ENCODE assay signal across 29 mouse cellular contexts in the genomic region with DNA sequence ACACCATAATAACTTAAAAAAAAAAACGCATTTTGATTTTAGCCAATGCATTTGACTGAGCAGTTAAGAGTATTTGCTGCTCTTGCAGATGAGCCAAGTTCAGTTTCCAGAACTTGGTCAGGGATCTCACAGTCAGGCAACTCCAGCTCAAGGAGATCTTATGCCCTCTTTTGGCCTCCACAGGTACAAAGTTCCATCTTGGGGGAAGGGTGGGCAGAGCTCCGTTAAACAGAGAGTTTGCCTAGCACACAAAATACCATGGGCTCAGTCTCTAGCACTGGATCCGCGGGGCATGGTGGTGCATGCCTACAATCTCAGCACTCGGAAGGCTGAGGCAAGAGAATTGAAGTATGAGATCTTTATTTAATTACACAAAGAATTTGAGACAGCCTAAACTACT. TPM values are rescaled to one million over a fixed set of nuclear protein-coding genes. Genes with fewer than 3 reads are reported as not detected.
DNase-seq lines count a peak whose midpoint lies in the region; ATAC-seq and TF ChIP-seq lines count a peak whose summit lies in the region.
"Had no signal": no experiment of that assay in that cellular context is flagged by ENCODE, and none has a peak within 500 bp of the region (broad histone marks: within the 10 kb centered on the region; RNA-seq: fewer than 3 reads in every experiment).

No protein-coding gene starts in this region.

- DNase-seq in kidney, adult 2 months: peak; percentile 89
- peak; percentile 87 for DNase-seq in kidney, adult 9 months
- DNase-seq in kidney, postnatal 25 days: peak; percentile 66 to 81
- no peak for DNase-seq in frontal cortex, postnatal 25 days (ENCODE audit: low spot score in 2 of 2)
- no peak for DNase-seq in urinary bladder, postnatal 14 days (ENCODE audit: low spot score)
- DNase-seq: adrenal gland, adult 8-10 months; adrenal gland, postnatal 25 days; cerebellum, adult 11-12 months; cerebellum, adult 8-10 months; cerebellum, postnatal 10 days; cerebellum, postnatal 36 days; embryo, embryonic 11 days; gastrocnemius, postnatal 10 days; gastrocnemius, postnatal 36 days; heart, adult 2 months; heart, postnatal 14 days; heart, postnatal 4 days had no signal

- no peak overlapping the region for H3K4me3 ChIP-seq in kidney, adult 2 months (ENCODE audit: insufficient read depth, low read depth, low read length)
- no peak overlapping the region for H3K4me3 ChIP-seq in kidney, embryonic 15.5 days (replicated peaks)
- H3K4me3 ChIP-seq: embryonic facial prominence, embryonic 10.5 days; embryonic facial prominence, embryonic 13.5 days; erythroblast, embryonic 14.5 days; forebrain, embryonic 12.5 days; forebrain, embryonic 15.5 days; heart, adult 2 months; heart, embryonic 10.5 days; heart, embryonic 13.5 days had no signal

- H3K9ac ChIP-seq in kidney, embryonic 15.5 days: no peak overlapping the region
- H3K9ac ChIP-seq: embryonic facial prominence, embryonic 13.5 days; forebrain, embryonic 12.5 days; forebrain, embryonic 15.5 days; heart, embryonic 13.5 days; hindbrain, embryonic 14.5 days had no signal

- no peaks in the 10 kb centered on the region for H3K27me3 ChIP-seq in kidney, adult 2 months (replicated peaks; ENCODE audit: control insufficient read depth, insufficient read depth, low read length)
- H3K27me3 ChIP-seq in kidney, embryonic 15.5 days: no peaks in the 10 kb centered on the region
- H3K27me3 ChIP-seq: embryonic facial prominence, embryonic 13.5 days; forebrain, embryonic 12.5 days; forebrain, embryonic 15.5 days; heart, embryonic 13.5 days had no signal

- H3K27ac ChIP-seq in kidney, adult 2 months (ENCODE audit: insufficient read depth, low read depth, low read length): peak overlapping the region; percentile 85
- H3K27ac ChIP-seq in kidney, embryonic 15.5 days: no peak overlapping the region
- H3K27ac ChIP-seq: embryonic facial prominence, embryonic 10.5 days; embryonic facial prominence, embryonic 13.5 days; forebrain, embryonic 12.5 days; forebrain, embryonic 15.5 days; heart, adult 2 months; heart, embryonic 10.5 days; hindbrain, embryonic 14.5 days; hindbrain, postnatal 0 days had no signal

- WGBS in kidney, adult 2 months: 57% methylated on average over 5 of the region's 5 CpGs
- WGBS in kidney, embryonic 15.5 days: 82% methylated on average over 5 of the region's 5 CpGs

- TF ChIP-seq POLR2A in kidney, adult 2 months (IDR thresholded peaks at IDR 0.05; ENCODE audit: low read depth, low read length): peak; percentile 14

- H3K4me1 ChIP-seq in kidney, adult 2 months (ENCODE audit: control insufficient read depth, insufficient read depth, low read length): peaks cover 35% of the 10 kb centered on the region
- H3K4me1 ChIP-seq in kidney, embryonic 15.5 days: no peaks in the 10 kb centered on the region
- H3K4me1 ChIP-seq: embryonic facial prominence, embryonic 13.5 days; forebrain, embryonic 12.5 days; forebrain, embryonic 15.5 days had no signal

- no peak for TF ChIP-seq CTCF in kidney, adult 2 months (conservative IDR thresholded peaks at IDR 0.05; ENCODE audit: insufficient read depth, insufficient read length, low read depth, low read length)

- no peaks in the 10 kb centered on the region for H3K36me3 ChIP-seq in kidney, adult 2 months (ENCODE audit: control insufficient read depth, insufficient read depth, low read length)
- no peaks in the 10 kb centered on the region for H3K36me3 ChIP-seq in kidney, embryonic 15.5 days
- H3K36me3 ChIP-seq: embryonic facial prominence, embryonic 10.5 days; forebrain, embryonic 12.5 days; forebrain, embryonic 15.5 days; G1E had no signal

- no peak overlapping the region for H3K4me2 ChIP-seq in kidney, embryonic 15.5 days
- H3K4me2 ChIP-seq: embryonic facial prominence, embryonic 13.5 days; forebrain, embryonic 12.5 days; forebrain, embryonic 15.5 days; heart, embryonic 13.5 days; hindbrain, embryonic 14.5 days had no signal

- ATAC-seq in kidney, embryonic 15.5 days (replicated peaks; ENCODE audit: low FRiP score): no peak
- ATAC-seq in activated CD4-positive, CD25-positive, alpha-beta regulatory T cell, adult 4 months: no peak
- ATAC-seq: forebrain, embryonic 15.5 days; hindbrain, postnatal 0 days had no signal

- no peaks in the 10 kb centered on the region for H3K9me3 ChIP-seq in kidney, embryonic 15.5 days (replicated peaks)
- H3K9me3 ChIP-seq: embryonic facial prominence, embryonic 10.5 days; embryonic facial prominence, embryonic 13.5 days; forebrain, embryonic 12.5 days; forebrain, embryonic 15.5 days; heart, embryonic 10.5 days had no signal

RNA-seq across cellular contexts. Expression of a gene that starts 14.9 kb away (rescaled TPM):
- polyA plus RNA-seq in kidney, adult 2 months (2012; rRNA removed): 124 and 126 TPM in 2 replicates
- 22.8 and 27.8 TPM in 2 replicates for polyA plus RNA-seq in kidney, embryonic 15.5 days (2015; fragmentation: Nextera tagmentation; extraction: Ambion mirVana)
- 1 to 10 TPM; 3.5 to 5.0 TPM for polyA plus RNA-seq in activated CD4-positive, CD25-positive, alpha-beta regulatory T cell, adult 4 months (2017; shearing (Covaris generic))
- polyA plus RNA-seq: G1E had no signal

Comparison
In these comparisons a context has a peak if more than half of its experiments do, and no peak if none do; other contexts are left out.
1. DNase-seq: peak in kidney, adult 2 months (single experiment), kidney, adult 9 months (single experiment) and kidney, postnatal 25 days (2 of 2); none in frontal cortex, postnatal 25 days (0 of 2) and urinary bladder, postnatal 14 days (single experiment).